18 mouse cellular contexts compared by ENCODE assay signal in genomic region chr5:129785235-129785870, GRCm38 (mm10). TPM values are rescaled to one million over a fixed set of nuclear protein-coding genes. Genes with fewer than 3 reads are reported as not detected.
A peak's percentile ranks its signal among the peaks of the same experiment; 100 is the strongest.
DNase-seq lines count a peak whose midpoint lies in the region; ATAC-seq and TF ChIP-seq lines count a peak whose summit lies in the region.
"Had no signal": no experiment of that assay in that cellular context is flagged by ENCODE, and none has a peak within 500 bp of the region (broad histone marks: within the 10 kb centered on the region; RNA-seq: fewer than 3 reads in every experiment).

No protein-coding gene starts in this region.

- intact Hi-C loops in heart, postnatal 25 days (cut with DNase I), result loop anchor here (2.0 kb wide), 1 partner anchor 59 kb away; no protein-coding TSS in a partner anchor

- H3K36me3 ChIP-seq in heart, embryonic 13.5 days, result peaks cover 21% of the 10 kb centered on the region
- H3K36me3 ChIP-seq in megakaryocyte, embryonic 14.5 days (replicated peaks; ENCODE audit: low read length), result peaks cover 19% of the 10 kb centered on the region
- peaks cover 19% of the 10 kb centered on the region for H3K36me3 ChIP-seq in kidney, embryonic 16.5 days (ENCODE audit: insufficient read depth, low read length)
- H3K36me3 ChIP-seq in hindbrain, postnatal 0 days (ENCODE audit: insufficient read depth, low read length), result peaks cover 19% of the 10 kb centered on the region

- TF ChIP-seq CTCF in hindbrain, postnatal 0 days (IDR thresholded peaks at IDR 0.05; ENCODE audit: low read depth), result no peak

- no peak overlapping the region for H3K4me3 ChIP-seq in heart, embryonic 13.5 days
- H3K4me3 ChIP-seq in megakaryocyte, embryonic 14.5 days (replicated peaks), result peak overlapping the region; percentile 14
- no peak overlapping the region for H3K4me3 ChIP-seq in kidney, embryonic 16.5 days (ENCODE audit: low read length)
- H3K4me3 ChIP-seq in hindbrain, postnatal 0 days (ENCODE audit: low read length), result no peak overlapping the region
- H3K4me3 ChIP-seq: heart, adult 2 months had no signal

- no peak overlapping the region for H3K4me2 ChIP-seq in heart, embryonic 13.5 days
- H3K4me2 ChIP-seq in kidney, embryonic 16.5 days (replicated peaks; ENCODE audit: low read depth, low read length), result no peak overlapping the region
- no peak overlapping the region for H3K4me2 ChIP-seq in hindbrain, postnatal 0 days (ENCODE audit: low read depth, low read length)

- H3K4me1 ChIP-seq in heart, embryonic 13.5 days, result peaks cover 33% of the 10 kb centered on the region
- peaks cover 43% of the 10 kb centered on the region for H3K4me1 ChIP-seq in megakaryocyte, embryonic 14.5 days
- peaks cover 17% of the 10 kb centered on the region for H3K4me1 ChIP-seq in kidney, embryonic 16.5 days (ENCODE audit: insufficient read depth, low read length)
- peaks cover 7% of the 10 kb centered on the region; the same call in 1 of the 2 replicates for H3K4me1 ChIP-seq in hindbrain, postnatal 0 days (ENCODE audit: insufficient read depth, low read length)

- no peaks in the 10 kb centered on the region for H3K27me3 ChIP-seq in heart, embryonic 13.5 days (replicated peaks)
- H3K27me3 ChIP-seq in megakaryocyte, embryonic 14.5 days (replicated peaks), result no peaks in the 10 kb centered on the region
- no peaks in the 10 kb centered on the region for H3K27me3 ChIP-seq in kidney, embryonic 16.5 days (ENCODE audit: insufficient read depth, low read length)
- no peaks in the 10 kb centered on the region for H3K27me3 ChIP-seq in hindbrain, postnatal 0 days (ENCODE audit: insufficient read depth, low read length)
- H3K27me3 ChIP-seq: embryonic facial prominence, embryonic 12.5 days; hindbrain, embryonic 15.5 days; Patski had no signal

- 0 out of 2 replicates have a peak overlapping the region, but pooled peaks have one; percentile 90 for H3K9ac ChIP-seq in heart, embryonic 13.5 days
- H3K9ac ChIP-seq in kidney, embryonic 16.5 days (replicated peaks; ENCODE audit: low read length), result no peak overlapping the region
- no peak overlapping the region for H3K9ac ChIP-seq in hindbrain, postnatal 0 days (replicated peaks; ENCODE audit: low read length)
- H3K9ac ChIP-seq: embryonic facial prominence, embryonic 12.5 days had no signal

- DNase-seq in heart, postnatal 25 days (ENCODE audit: low spot score), result no peak
- DNase-seq in ZHBTc4 (ENCODE audit: low read depth, low spot score), result peak; percentile 59
- no peak for DNase-seq in hindbrain, postnatal 0 days (ENCODE audit: low spot score)
- DNase-seq: adrenal gland, postnatal 36 days; cerebellum, adult 8-10 months; gastrocnemius, postnatal 10 days; heart, adult 2 months; kidney, adult 2 months; kidney, postnatal 4 days; lung, postnatal 10 days; right cerebral cortex, postnatal 25 days had no signal

- 84% methylated on average over 5 of the region's 5 CpGs for WGBS in heart, embryonic 13.5 days
- WGBS in kidney, embryonic 16.5 days, result 88% methylated on average over 5 of the region's 5 CpGs
- WGBS in hindbrain, postnatal 0 days, result 93% methylated on average over 5 of the region's 5 CpGs

- ATAC-seq in heart, embryonic 13.5 days (ENCODE audit: extremely low read depth, insufficient number of reproducible peaks, low FRiP score, low TSS enrichment), result no peak
- ATAC-seq in megakaryocyte, adult 5-6 weeks (ENCODE audit: poor library complexity, severe bottlenecking), result no peak
- no peak for ATAC-seq in kidney, embryonic 16.5 days (ENCODE audit: low FRiP score, low TSS enrichment)
- ATAC-seq in hindbrain, postnatal 0 days, result no peak
- ATAC-seq: Patski had no signal

- no peaks in the 10 kb centered on the region for H3K9me3 ChIP-seq in heart, embryonic 13.5 days
- H3K9me3 ChIP-seq in megakaryocyte, embryonic 14.5 days, result no peaks in the 10 kb centered on the region
- H3K9me3 ChIP-seq in kidney, embryonic 16.5 days (ENCODE audit: low read length), result no peaks in the 10 kb centered on the region
- no peaks in the 10 kb centered on the region for H3K9me3 ChIP-seq in hindbrain, postnatal 0 days (ENCODE audit: low read length)
- H3K9me3 ChIP-seq: embryonic facial prominence, embryonic 12.5 days; hindbrain, embryonic 15.5 days had no signal

- H3K27ac ChIP-seq in heart, embryonic 13.5 days (replicated peaks), result no peak overlapping the region
- H3K27ac ChIP-seq in kidney, embryonic 16.5 days (ENCODE audit: low read length), result no peak overlapping the region
- no peak overlapping the region for H3K27ac ChIP-seq in hindbrain, postnatal 0 days
- H3K27ac ChIP-seq: heart, adult 2 months had no signal

RNA-seq across cellular contexts. Expression of gene Psph, which starts 1.9 kb away (rescaled TPM):
- 24.6 and 28.2 TPM in 2 replicates for polyA plus RNA-seq in heart, embryonic 13.5 days (2015; fragmentation: Nextera tagmentation; extraction: Ambion mirVana)
- 10 to 100 TPM; 10.6 to 13.2 TPM for total RNA-seq in heart, postnatal 25 days (2021)
- polyA plus RNA-seq in megakaryocyte, embryonic 14.5 days (2012; ENCODE audit: insufficient read depth, low replicate concordance), result 22.7 and 35.1 TPM in 2 replicates
- 8.8 and 11.1 TPM in 2 replicates for total RNA-seq in megakaryocyte, adult 5-6 weeks (2015)
- total RNA-seq in megakaryocyte, adult 5-6 weeks (2017), result 9.8 and 10.3 TPM in 2 replicates
- 60.9 and 61.0 TPM in 2 replicates for polyA plus RNA-seq in kidney, embryonic 16.5 days (2015; fragmentation: Nextera tagmentation; extraction: Ambion mirVana)
- 28.3 and 31.0 TPM in 2 replicates for total RNA-seq in hindbrain, postnatal 0 days (2014; rRNA removed)
- 55.3 and 58.1 TPM in 2 replicates for polyA plus RNA-seq in hindbrain, postnatal 0 days (2015; fragmentation: Nextera tagmentation; extraction: Ambion mirVana)
